Mouse (Mus musculus) spleen, adult 2 months (tissue): Measurements from ENCODE around the gene Cdk18. TPM values are rescaled to one million over a fixed set of nuclear protein-coding genes. Genes with fewer than 3 reads are reported as not detected.

Source experiments
- DNase-seq, 2 experiments: peaks; one replicate each; pipeline versions ENCODE4 v3.0.0 to v3.0.0-alpha.2; 2012 to 2021; ENCODE audit warnings: low spot score in 2 of 2, low read depth in 1 of 2
- H3K27ac ChIP-seq: fragments of 200-500 bp; 2 replicates; pipeline ENCODE4 v1.5.1; 2012; ENCODE audit warnings: low read length, inconsistent platforms; ENCODE audit not compliant: insufficient read depth
- H3K27me3 ChIP-seq: fragments of 200-500 bp; 2 replicates; pipeline ENCODE4 v1.6.1; 2012; ENCODE audit warnings: mild to moderate bottlenecking, moderate library complexity, low read length, inconsistent platforms; ENCODE audit not compliant: control insufficient read depth, insufficient read depth
- H3K36me3 ChIP-seq: fragments of 200-500 bp; 2 replicates; pipeline ENCODE4 v1.6.1; 2012; ENCODE audit warnings: mild to moderate bottlenecking, low read length, inconsistent platforms; ENCODE audit not compliant: control insufficient read depth, insufficient read depth
- H3K4me1 ChIP-seq: fragments of 200-500 bp; 2 replicates; pipeline ENCODE4 v1.6.1; 2011; ENCODE audit warnings: inconsistent platforms; ENCODE audit not compliant: control insufficient read depth, insufficient read depth, insufficient read length
- H3K4me3 ChIP-seq: fragments of 200-500 bp; 2 replicates; pipeline ENCODE4 v1.5.1; 2011; ENCODE audit warnings: mild to moderate bottlenecking, inconsistent platforms; ENCODE audit not compliant: insufficient read depth, insufficient read length; ENCODE audit errors: extremely low read depth
- CTCF ChIP-seq: fragments of 200-500 bp; IDR thresholded peaks from 2 replicates; pipeline ENCODE4 v1.5.1; 2011; ENCODE audit warnings: mild to moderate bottlenecking, inconsistent platforms; ENCODE audit not compliant: insufficient read depth, insufficient read length, insufficient replicate concordance; ENCODE audit errors: extremely low read depth
- POLR2A ChIP-seq: fragments of 200-500 bp; IDR thresholded peaks from 2 replicates; pipeline ENCODE4 v1.6.1; 2011; ENCODE audit warnings: low read depth, low read length, inconsistent platforms
- WGBS: fragments of 180-500 bp; shearing (Covaris S2); methylation state at CpG from one replicate; pipeline ENCODE4 v1.1.7; 2018; 5-methylcytosine and 5-hydroxymethylcytosine counted together
- polyA plus RNA-seq: library from polyadenylated mRNA; depleted of rRNA; stranded (reverse); fragments of >200 nt; gene quantifications from 2 replicates; pipeline ENCODE4 v1.2.3, GENCODE M21; 2012

The Cdk18 gene
- polyA plus RNA-seq, 1 experiment = 2.3 TPM

DNA sequence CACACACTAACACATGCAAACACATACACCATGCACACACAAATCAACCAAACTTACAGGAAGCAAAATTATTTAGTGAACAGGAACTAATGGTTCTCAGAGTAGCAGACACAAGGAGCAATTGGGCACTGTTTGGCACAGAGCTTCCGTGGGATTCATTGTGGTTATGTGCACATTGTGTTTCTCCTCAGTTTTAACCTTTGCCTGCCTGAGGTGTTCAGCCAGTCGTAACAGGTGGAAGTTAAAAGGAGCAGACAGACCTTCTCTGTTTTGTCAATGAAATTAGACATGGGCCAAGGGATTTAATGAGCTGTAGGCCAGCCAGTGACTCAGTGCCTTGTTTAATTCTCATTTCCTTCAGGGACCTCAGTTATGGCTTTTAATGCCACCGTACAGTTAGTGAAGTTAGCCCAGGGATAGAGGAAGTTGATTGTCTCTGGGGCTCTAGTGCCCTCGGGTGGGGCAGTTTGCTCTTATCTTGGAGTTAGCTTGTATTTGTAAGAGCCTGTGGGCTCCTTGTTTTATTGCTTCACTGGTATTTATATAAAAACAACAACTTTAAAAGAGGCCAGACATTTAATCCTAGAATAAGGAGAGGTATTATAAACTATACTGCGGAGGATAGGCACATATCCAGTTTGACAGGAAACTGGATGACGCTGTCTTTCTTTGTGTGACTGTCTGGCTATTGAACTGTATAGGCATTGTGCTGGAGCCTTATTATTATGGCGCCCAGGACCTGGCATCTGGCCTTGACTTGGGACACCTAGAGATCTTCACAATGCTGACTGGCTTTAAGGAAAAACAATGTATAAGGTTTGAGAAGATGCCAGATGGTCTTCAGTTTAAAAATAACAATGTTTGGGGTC, 54.1 kb downstream of the Cdk18 start:
- no peaks in the 10 kb centered on the region for H3K4me1 ChIP-seq
- 35% methylated on average over 7 of the region's 7 CpGs for WGBS

GRCm38 (mm10) chr1:132078413-132078812, 61.1 kb downstream of the Cdk18 start:
- WGBS = 84% methylated on average over 2 of the region's 2 CpGs
- no peaks in the 10 kb centered on the region for H3K4me1 ChIP-seq
- H3K36me3 ChIP-seq = no peaks in the 10 kb centered on the region
- DNase-seq = no peak
- TF ChIP-seq POLR2A (no peak), CTCF (no peak)
- no peak overlapping the region for H3K27ac ChIP-seq
- H3K27me3 ChIP-seq = no peaks in the 10 kb centered on the region
- no peak overlapping the region for H3K4me3 ChIP-seq

More for the DNA sequence above, 54.1 kb downstream of the Cdk18 start:
- Histone ChIP-seq H3K27ac (no peak overlapping the region), H3K27me3 (no peaks in the 10 kb centered on the region), H3K36me3 (no peaks in the 10 kb centered on the region), H3K4me3 (no peak overlapping the region)
- TF ChIP-seq CTCF (no peak), POLR2A (no peak)
- no peak for DNase-seq

DNA sequence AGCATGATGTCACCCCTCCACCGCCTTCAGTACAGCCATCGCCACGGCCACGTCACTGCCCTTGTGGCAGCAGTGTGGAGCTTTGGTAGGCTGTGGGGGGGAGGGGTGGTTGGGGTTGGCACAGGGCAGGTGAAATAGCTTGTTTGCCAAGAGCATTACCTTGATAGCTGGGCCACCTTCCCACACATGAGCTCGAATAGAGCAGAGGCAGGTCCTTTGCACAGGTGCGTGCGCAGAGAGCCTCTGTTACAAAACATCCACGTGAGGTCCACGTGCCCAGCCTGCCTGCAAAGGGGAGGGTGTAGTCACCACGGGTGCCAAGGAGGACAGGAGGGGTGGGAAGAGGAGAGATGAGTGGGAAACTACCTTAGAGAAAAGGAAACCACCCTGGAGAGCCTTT, 63.9 kb downstream of the Cdk18 start:
- no peak for TF ChIP-seq CTCF
- TF ChIP-seq POLR2A = no peak
- Histone ChIP-seq H3K27me3 (no peaks in the 10 kb centered on the region), H3K4me1 (no peaks in the 10 kb centered on the region), H3K27ac (no peak overlapping the region), H3K4me3 (no peak overlapping the region), H3K36me3 (no peaks in the 10 kb centered on the region)
- WGBS = 91% methylated on average over 10 of the region's 10 CpGs
- DNase-seq = no peak

DNA sequence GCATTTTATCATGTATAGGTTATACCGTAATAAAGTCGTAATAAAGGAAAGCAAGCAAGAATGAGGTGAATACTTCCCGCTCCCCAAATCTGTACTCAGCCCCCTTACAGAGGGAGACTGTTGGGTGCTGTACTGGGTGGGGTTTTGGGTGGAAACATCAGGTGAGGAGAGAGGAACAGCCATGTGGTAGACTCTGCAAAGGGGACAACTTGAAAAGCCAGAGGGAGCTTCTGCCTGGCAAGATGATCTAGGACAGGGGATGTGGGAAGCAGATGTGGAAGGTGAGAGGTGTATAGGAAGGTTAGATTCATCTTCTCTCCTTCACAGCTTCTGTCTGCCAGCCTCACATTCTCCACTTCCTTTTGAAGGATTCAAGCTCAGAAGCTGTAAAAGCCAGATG, 68.8 kb downstream of the Cdk18 start:
- Histone ChIP-seq H3K4me3 (no peak overlapping the region), H3K36me3 (no peaks in the 10 kb centered on the region), H3K4me1 (peaks cover 9% of the 10 kb centered on the region; the same call in 1 of the 2 replicates), H3K27me3 (peaks cover 6% of the 10 kb centered on the region), H3K27ac (no peak overlapping the region)
- WGBS = 95% methylated on average over 3 of the region's 3 CpGs
- no peak for DNase-seq
- TF ChIP-seq CTCF (no peak), POLR2A (no peak)

DNA sequence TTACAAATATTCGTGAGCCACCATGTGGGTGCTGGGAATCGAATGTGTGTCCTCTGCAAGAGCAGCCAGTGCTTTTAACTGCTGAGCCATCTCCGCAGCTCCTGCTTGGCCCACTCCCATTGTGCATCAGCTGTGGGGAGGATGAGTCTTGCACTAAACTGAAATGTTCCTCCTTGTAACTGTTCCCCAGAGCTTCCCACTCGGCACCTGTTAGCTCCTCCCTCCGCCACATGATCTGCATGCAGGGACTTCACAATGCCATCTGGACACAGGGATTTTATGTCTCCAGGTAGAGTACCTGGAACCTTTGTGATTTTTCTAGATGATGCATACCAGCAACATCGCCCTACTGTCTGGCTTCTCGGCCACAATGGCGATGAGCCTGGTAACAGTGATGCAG, 70.0 kb downstream of the Cdk18 start:
- peaks cover 6% of the 10 kb centered on the region for H3K27me3 ChIP-seq
- no peak for TF ChIP-seq POLR2A
- no peak for TF ChIP-seq CTCF
- WGBS = 93% methylated on average over 8 of the region's 8 CpGs
- H3K27ac ChIP-seq = no peak overlapping the region
- H3K4me1 ChIP-seq = peaks cover 9% of the 10 kb centered on the region; the same call in 1 of the 2 replicates
- H3K36me3 ChIP-seq = no peaks in the 10 kb centered on the region
- no peak overlapping the region for H3K4me3 ChIP-seq
- DNase-seq = no peak

- WGBS = 2% methylated on average over 70 of the region's 80 CpGs
- Histone ChIP-seq H3K36me3 (no peaks in the 10 kb centered on the region), H3K4me3 (peak within 1 kb of the TSS; percentile 51; the same call in 1 of the 2 replicates), H3K4me1 (peaks cover 9% of the 10 kb centered on the region; the same call in 1 of the 2 replicates), H3K27me3 (peaks cover 6% of the 10 kb centered on the region), H3K27ac (no peak within 1 kb of the TSS)
- DNase-seq = peak in 1 of 2 experiments; percentile 29
- TF ChIP-seq CTCF = no peak
- no peak for TF ChIP-seq POLR2A
Measured at GRCm38 (mm10) chr1:132067261-132068255, 71.9 kb downstream of the Cdk18 start, which contains the start of gene Mfsd4a. Gene Mfsd4a, minus strand, starts transcription at chr1:132068062.
